Mouse (Mus musculus) forebrain, embryonic 10.5 days (tissue): ENCODE results near the gene Rabggta. TPM values are rescaled to one million over a fixed set of nuclear protein-coding genes. Genes with fewer than 3 reads are reported as not detected.

Experiments
- DNase-seq: peaks from one replicate; pipeline ENCODE4 v3.0.0-alpha.2; 2017; ENCODE audit warnings: low spot score; ENCODE audit errors: extremely low spot score
- H3K27ac ChIP-seq: fragments of 300-500 bp; sonication (generic); 2 replicates; pipeline ENCODE4 v1.5.1; 2016; ENCODE audit warnings: mild to moderate bottlenecking
- H3K27me3 ChIP-seq: fragments of 300-500 bp; sonication (generic); 2 replicates; pipeline ENCODE4 v1.6.1; 2016; ENCODE audit warnings: mild to moderate bottlenecking; ENCODE audit not compliant: poor library complexity, severe bottlenecking
- H3K36me3 ChIP-seq: fragments of 300-500 bp; sonication (generic); replicated peaks from 2 replicates; pipeline ENCODE4 v1.6.1; 2016; ENCODE audit warnings: mild to moderate bottlenecking, moderate library complexity
- H3K4me1 ChIP-seq: fragments of 300-500 bp; sonication (generic); 2 replicates; pipeline ENCODE4 v1.6.1; 2016
- H3K4me3 ChIP-seq: fragments of 300-500 bp; sonication (generic); 2 replicates; pipeline ENCODE4 v1.5.1; 2016; ENCODE audit warnings: mild to moderate bottlenecking, moderate library complexity
- H3K9me3 ChIP-seq: fragments of 300-500 bp; sonication (generic); 2 replicates; pipeline ENCODE4 v1.6.1; 2016; ENCODE audit warnings: mild to moderate bottlenecking, moderate library complexity
- WGBS: fragments of 180-500 bp; shearing (Covaris S2); methylation state at CpG from one replicate; pipeline ENCODE4 v1.1.7; 2016; 5-methylcytosine and 5-hydroxymethylcytosine counted together
- polyA plus RNA-seq: library from polyadenylated mRNA; unstranded; fragments of >200 nt; fragmentation: Nextera tagmentation; extraction: Ambion mirVana; gene quantifications from 2 replicates; pipeline ENCODE4 v1.2.1, GENCODE M21; 2016

The Rabggta gene
- polyA plus RNA-seq, 1 experiment from 2014 or later = 31.5 TPM

DNA sequence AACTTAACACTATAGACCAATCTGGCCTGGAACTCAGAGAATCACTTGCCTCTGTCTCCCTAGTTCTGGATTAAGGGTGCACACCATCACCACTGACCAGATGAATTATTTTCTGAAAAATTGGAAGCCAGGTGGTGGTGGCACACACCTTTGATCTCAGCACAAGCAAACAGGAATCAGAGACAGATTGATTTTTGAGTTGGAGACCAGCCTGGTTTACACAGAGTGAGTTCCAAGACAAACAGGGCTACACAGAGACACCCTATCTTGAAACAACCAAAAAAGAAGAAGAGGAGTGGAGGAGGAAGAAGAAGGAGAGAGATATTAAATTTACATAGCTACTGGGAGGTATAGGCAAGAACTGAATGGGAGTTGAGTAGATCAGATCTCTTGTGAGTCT is 4.2 kb upstream of the Rabggta start:
- Histone ChIP-seq H3K4me3 (no peak overlapping the region), H3K4me1 (peaks cover 14% of the 10 kb centered on the region), H3K36me3 (no peaks in the 10 kb centered on the region), H3K27ac (no peak overlapping the region), H3K27me3 (no peaks in the 10 kb centered on the region), H3K9me3 (no peaks in the 10 kb centered on the region)
- no peak for DNase-seq

DNA sequence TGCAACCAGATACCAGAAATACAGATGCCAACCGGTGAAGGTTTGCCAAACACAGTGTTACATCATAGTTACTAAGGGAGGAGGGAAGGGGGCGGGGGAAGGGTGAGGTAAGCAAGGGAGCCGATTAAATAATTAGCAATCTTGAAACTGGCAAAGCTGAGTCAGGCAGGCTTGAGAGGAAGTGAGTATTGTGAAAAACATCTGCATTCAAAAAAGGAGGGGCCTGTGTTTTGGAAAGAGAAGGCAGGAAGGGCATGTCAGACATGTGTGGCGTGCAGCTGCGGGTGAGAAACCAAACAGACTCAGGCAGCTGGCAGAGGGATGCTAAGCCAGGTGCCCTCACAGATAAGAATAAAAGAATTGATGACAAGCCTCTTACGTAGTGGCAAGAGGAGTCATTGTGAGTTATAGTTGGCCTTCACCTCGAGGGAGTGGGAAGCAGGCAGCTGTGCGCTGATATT is 2.4 kb upstream of the Rabggta start:
- 77% methylated on average over 8 of the region's 8 CpGs for WGBS

DNA sequence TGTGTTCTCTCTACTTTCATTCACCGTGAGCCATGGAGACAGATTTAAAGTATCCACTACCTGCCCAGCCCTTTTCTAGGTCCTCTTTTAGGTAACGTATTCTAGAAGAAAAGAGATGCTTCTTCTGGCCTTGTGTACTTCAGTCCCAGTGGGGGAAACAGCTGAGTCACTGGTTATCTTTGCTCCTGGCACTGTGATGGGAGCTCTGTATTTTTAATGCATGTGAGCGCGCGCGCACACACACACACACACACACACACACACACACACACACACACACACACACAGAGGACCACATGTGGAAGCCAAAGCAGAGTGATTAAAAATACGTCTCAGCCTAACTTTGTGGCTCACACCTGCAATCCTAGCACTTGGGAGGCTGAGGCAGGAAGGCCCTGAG is 1.4 kb upstream of the Rabggta start:
- Histone ChIP-seq H3K27ac (no peak overlapping the region), H3K9me3 (no peaks in the 10 kb centered on the region), H3K27me3 (no peaks in the 10 kb centered on the region), H3K36me3 (peaks cover 18% of the 10 kb centered on the region), H3K4me1 (peaks cover 25% of the 10 kb centered on the region), H3K4me3 (no peak overlapping the region)
- no peak for DNase-seq
- 95% methylated on average over 7 of the region's 7 CpGs for WGBS

More for the DNA sequence above, 2.4 kb upstream of the Rabggta start:
- H3K4me3 ChIP-seq = no peak overlapping the region
- H3K27me3 ChIP-seq = no peaks in the 10 kb centered on the region
- no peak overlapping the region for H3K27ac ChIP-seq
- peaks cover 9% of the 10 kb centered on the region for H3K36me3 ChIP-seq
- no peak for DNase-seq
- no peaks in the 10 kb centered on the region for H3K9me3 ChIP-seq
- peaks cover 25% of the 10 kb centered on the region for H3K4me1 ChIP-seq

DNA sequence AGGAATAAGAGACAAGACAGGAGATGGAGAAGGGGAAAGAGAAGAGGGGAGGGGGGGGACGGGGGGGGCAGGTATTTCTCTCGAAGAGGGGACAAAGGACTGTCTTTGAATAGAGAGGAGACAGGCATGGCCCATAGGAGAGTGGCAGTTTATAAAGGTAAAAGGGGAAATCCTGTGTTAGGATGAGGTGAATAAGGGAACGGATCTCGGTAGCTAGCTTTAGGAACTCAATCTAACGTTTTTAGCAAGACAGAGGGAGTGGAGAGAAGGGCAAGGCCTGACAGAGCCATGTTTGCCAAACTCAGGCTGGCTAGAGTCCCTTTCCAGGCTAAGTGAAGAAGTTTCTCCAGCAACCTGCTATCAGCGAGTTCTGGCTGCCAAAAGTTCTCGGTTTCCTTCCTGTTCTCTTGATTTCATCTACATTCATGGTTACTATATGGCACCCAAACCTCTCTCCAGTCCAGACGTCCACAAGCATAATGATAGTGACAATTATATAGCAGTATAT is 429 bp upstream of the Rabggta start:
- H3K27ac ChIP-seq = peak overlapping the region; percentile 94
- WGBS = 48% methylated on average over 8 of the region's 8 CpGs

DNA sequence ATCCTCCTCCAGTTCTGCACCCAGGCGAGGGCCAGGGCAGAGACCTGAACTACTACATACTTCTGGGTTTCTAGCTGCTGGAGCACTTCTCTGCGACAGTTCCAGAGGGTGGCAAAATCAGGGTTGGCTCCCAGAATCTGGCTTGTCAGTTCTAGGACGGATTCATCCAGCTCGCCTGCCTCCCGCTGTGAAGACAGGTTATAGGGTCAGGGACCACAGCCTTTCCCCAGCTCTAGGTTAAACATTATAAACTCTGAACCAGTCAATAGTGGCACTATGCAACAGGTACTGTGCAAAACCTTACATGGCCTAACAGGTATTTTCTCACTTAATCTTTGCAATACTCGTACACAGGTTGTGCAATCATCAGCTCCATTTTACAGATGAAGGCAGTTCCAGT is 987 bp downstream of the Rabggta start:
- no peak for DNase-seq
- Histone ChIP-seq H3K27ac (peak overlapping the region; percentile 94; the same call in 1 of the 2 replicates), H3K9me3 (no peaks in the 10 kb centered on the region), H3K27me3 (no peaks in the 10 kb centered on the region), H3K36me3 (peaks cover 40% of the 10 kb centered on the region), H3K4me3 (peak overlapping the region; percentile 84), H3K4me1 (peaks cover 29% of the 10 kb centered on the region)
- WGBS = 74% methylated on average over 6 of the region's 6 CpGs

More for the DNA sequence above, 429 bp upstream of the Rabggta start:
- DNase-seq = no peak
- peaks cover 26% of the 10 kb centered on the region for H3K36me3 ChIP-seq
- H3K27me3 ChIP-seq = no peaks in the 10 kb centered on the region
- peak overlapping the region; percentile 84 for H3K4me3 ChIP-seq
- H3K4me1 ChIP-seq = peaks cover 22% of the 10 kb centered on the region
- H3K9me3 ChIP-seq = no peaks in the 10 kb centered on the region

DNA sequence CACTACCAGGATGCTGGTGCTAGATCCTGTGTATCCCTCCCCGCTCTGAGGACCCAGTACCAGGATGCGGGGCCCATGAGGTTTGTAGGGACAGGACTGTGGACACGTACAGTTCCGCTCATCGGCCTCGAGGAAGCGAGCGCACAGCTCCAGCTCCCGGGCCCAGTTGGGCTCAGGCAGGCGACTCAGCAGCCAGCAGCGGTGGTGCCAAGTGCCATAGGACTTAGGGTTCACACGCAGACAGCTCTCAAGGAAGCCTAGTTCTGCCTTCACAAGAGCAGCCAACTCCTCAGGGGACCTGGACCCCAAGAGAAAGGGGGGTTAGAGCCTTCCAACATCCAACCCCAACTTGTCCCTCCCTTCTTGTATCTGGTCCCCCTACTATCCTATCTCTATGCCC is 1.4 kb downstream of the Rabggta start:
- H3K27ac ChIP-seq = no peak overlapping the region
- H3K4me3 ChIP-seq = 0 out of 2 replicates have a peak overlapping the region, but pooled peaks have one; percentile 84
- 96% methylated on average over 12 of the region's 12 CpGs for WGBS

DNA sequence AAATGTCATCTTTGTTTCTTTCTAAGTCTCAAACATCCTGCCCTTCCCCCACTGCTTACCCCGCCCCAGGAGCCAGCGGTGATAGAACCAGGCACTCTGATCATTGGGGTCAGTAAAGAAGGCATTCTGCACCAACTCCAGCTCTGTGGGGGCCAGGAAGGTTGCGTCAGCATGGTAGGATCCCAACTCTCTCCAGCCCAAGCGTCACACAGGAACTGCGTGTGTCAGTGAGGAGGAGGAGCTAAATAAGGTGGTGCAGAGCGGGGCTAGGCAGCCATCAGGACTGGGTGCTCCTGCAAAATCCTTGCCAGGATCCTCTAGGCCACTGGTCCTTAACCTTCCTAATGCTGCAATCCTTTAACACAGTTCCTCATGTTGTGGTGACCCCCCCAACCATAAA is 2.3 kb downstream of the Rabggta start:
- Histone ChIP-seq H3K36me3 (peaks cover 43% of the 10 kb centered on the region), H3K9me3 (no peaks in the 10 kb centered on the region), H3K4me3 (no peak overlapping the region), H3K27me3 (no peaks in the 10 kb centered on the region), H3K27ac (no peak overlapping the region), H3K4me1 (peaks cover 29% of the 10 kb centered on the region)
- DNase-seq = no peak
- 88% methylated on average over 6 of the region's 6 CpGs for WGBS

More for the DNA sequence above, 1.4 kb downstream of the Rabggta start:
- Histone ChIP-seq H3K27me3 (no peaks in the 10 kb centered on the region), H3K9me3 (no peaks in the 10 kb centered on the region), H3K36me3 (peaks cover 43% of the 10 kb centered on the region), H3K4me1 (peaks cover 29% of the 10 kb centered on the region)
- DNase-seq = no peak

DNA sequence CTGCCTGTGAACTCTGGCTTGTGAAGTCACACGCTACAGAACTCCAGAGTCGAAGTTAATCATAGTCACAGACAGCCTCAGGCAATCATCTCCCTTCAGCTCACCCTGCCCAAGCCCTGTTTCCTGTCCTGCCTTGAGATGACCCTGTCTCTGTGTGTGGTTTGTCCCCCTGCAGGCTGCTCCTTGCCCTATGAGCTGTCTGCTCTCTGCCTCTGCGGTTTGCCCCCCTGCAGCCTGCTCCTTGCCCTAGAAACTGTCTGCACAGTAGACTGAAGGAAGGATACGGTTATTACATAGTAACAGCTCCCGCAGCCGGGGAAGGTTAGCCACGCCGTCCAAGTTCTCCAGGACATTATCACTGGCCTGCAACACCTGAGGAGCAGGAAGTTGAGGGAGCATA is 5.2 kb downstream of the Rabggta start:
- H3K4me3 ChIP-seq = no peak overlapping the region

DNA sequence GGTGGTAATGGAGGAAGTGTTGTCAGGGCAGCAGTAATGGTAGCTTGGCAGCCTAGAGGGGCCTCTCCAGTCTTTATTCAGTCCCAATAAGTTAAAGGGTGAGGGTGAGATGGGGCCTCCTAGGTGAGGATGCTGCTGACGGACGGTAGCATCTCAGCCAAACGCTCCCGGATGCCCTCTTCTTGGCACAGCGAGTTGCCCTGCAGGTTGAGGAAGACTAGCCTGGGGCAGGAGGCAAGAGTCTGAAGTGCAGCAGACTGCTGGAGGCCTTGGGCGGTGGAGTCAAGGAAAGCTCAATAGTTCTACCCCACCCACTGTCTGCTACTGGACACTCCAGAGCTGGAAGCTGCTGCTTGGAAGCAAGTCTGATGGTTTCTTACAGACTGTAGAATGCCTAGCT is 5.8 kb downstream of the Rabggta start:
- Histone ChIP-seq H3K9me3 (no peaks in the 10 kb centered on the region), H3K27me3 (peaks cover 30% of the 10 kb centered on the region), H3K4me3 (no peak overlapping the region), H3K4me1 (peaks cover 29% of the 10 kb centered on the region), H3K36me3 (peaks cover 43% of the 10 kb centered on the region), H3K27ac (no peak overlapping the region)
- 95% methylated on average over 6 of the region's 6 CpGs for WGBS
- no peak for DNase-seq

More for the DNA sequence above, 5.2 kb downstream of the Rabggta start:
- Histone ChIP-seq H3K9me3 (no peaks in the 10 kb centered on the region), H3K4me1 (peaks cover 34% of the 10 kb centered on the region), H3K27me3 (peaks cover 24% of the 10 kb centered on the region), H3K36me3 (peaks cover 43% of the 10 kb centered on the region), H3K27ac (no peak overlapping the region)
- DNase-seq = no peak
- 79% methylated on average over 8 of the region's 8 CpGs for WGBS

DNA sequence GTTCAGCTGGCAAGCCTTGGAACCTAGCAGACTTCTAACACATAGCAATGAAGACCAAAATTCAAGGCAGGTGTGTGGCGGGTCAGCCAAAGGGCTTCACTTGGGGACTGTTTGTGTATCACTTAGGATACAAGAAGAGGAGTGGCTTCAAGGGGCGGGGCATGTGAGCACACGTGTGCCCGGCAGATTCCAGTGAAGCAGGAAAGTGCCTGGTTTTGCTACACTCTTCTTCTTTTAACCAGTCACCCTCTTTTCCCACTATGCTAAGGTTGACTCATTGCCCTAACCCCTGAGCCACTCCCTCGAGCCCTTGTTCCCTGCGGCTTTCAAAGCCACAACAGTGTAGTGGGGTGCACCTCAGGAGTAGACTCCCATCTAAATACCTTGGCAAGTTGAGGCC is 7.2 kb downstream of the Rabggta start:
- DNase-seq = no peak
- no peak overlapping the region for H3K27ac ChIP-seq
- WGBS = 42% methylated on average over 6 of the region's 6 CpGs
- H3K4me3 ChIP-seq = no peak overlapping the region
- peaks cover 18% of the 10 kb centered on the region for H3K4me1 ChIP-seq
- peaks cover 38% of the 10 kb centered on the region for H3K36me3 ChIP-seq
- H3K27me3 ChIP-seq = peaks cover 35% of the 10 kb centered on the region
- no peaks in the 10 kb centered on the region for H3K9me3 ChIP-seq

DNA sequence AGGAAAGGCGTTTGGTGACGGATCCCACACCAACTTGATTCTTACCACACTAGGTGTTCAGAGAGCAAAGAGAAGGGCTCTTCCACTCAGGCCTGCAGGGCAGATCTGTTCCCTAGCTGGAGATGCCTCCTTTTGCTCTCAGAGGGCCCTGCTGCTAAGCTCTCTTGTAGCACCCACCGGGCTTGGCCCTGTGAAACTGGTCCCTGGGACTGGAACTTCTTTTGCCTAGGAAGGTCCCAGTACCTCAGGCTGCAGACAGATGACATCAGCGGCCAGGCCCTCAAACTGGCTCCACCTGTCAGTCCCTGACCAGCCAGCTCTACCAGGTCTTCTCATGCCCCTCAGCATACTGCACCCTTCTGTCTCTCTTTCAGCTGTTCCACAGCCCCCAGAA is 8.3 kb downstream of the Rabggta start, which contains the start of gene Tgm1:
Gene Tgm1, minus strand, starts transcription at position 198 of the 394 bp plus-strand sequence.
- Histone ChIP-seq H3K36me3 (peaks cover 27% of the 10 kb centered on the region), H3K4me3 (peak within 1 kb of the TSS; percentile 37), H3K27me3 (peaks cover 35% of the 10 kb centered on the region), H3K4me1 (peaks cover 18% of the 10 kb centered on the region), H3K9me3 (no peaks in the 10 kb centered on the region), H3K27ac (0 out of 2 replicates have a peak within 1 kb of the TSS, but pooled peaks have one; percentile 15)
- WGBS = 26% methylated on average over 4 of the region's 4 CpGs
- no peak for DNase-seq

DNA sequence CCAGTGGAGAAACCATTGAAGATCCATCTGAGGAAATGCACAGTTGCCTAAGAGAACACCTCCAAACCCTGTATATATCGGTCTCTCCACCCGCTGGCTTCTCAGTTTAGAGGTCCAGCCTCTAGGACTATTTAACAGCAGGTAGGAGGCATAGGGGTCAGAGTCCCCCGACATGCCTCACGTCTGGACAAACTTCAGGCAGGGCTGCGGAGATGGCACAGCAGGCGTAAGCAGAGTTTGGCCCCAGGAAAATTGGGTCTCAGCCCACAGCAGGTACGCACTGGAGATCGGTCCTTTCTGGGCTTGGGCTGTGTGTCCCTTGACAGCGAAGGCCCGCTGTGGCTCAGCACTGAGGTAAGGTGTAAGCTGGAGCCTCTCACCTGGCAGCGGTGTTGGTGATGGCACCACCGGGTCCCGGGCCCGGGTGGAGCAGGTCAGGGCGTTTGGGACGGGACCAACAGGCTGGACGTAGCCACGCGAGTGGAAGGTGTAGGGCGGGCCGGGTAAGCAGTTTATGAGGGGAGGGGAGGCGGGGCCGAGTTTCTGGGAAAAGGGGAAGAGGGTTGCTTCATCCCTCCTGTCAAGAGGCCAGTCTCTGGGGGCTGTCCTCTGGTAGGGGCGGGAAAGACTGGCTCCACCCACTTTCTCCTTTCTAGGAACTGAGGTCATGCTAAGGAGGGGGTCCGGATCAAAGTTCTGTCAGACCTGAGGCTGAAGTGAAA is 8.9 kb downstream of the Rabggta start:
- Histone ChIP-seq H3K27me3 (peaks cover 35% of the 10 kb centered on the region), H3K4me1 (peaks cover 18% of the 10 kb centered on the region), H3K4me3 (peak overlapping the region; percentile 37), H3K9me3 (no peaks in the 10 kb centered on the region), H3K27ac (0 out of 2 replicates have a peak overlapping the region, but pooled peaks have one; percentile 15), H3K36me3 (peaks cover 22% of the 10 kb centered on the region)
- 17% methylated on average over 25 of the region's 25 CpGs for WGBS
- DNase-seq = no peak

DNA sequence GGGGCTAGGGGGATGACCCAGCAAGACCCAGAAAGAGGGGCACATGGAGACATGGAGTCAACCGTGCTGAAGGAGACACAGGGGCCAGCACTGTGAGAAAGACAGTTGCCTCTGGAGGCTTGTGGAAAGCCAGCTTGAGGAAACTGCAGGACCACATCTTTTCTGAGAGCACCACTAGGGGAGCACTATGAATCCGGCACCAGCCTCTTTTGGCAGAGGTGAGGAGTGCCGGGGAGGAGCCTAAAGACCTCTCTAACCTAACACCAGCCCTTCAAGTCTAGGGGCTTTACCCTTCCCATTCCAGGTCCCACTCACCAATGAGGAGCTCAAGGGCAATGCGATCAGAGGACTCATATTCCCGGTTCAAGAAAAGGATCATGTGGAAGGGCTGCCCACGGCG is 10.3 kb downstream of the Rabggta start:
- Histone ChIP-seq H3K9me3 (no peaks in the 10 kb centered on the region), H3K36me3 (peaks cover 9% of the 10 kb centered on the region), H3K4me3 (no peak overlapping the region), H3K27me3 (peaks cover 35% of the 10 kb centered on the region), H3K4me1 (peaks cover 12% of the 10 kb centered on the region), H3K27ac (no peak overlapping the region)
- 88% methylated on average over 7 of the region's 7 CpGs for WGBS
- no peak for DNase-seq
